Mouse (Mus musculus): ENCODE data around the gene Mthfd1l.

Gene Mthfd1l

GRCm38 (mm10) chr10:3972981-3973588 lies at the start of gene Mthfd1l:
Mthfd1l (plus strand) TSS chr10:3973118.
- DNase-seq, result peak; percentile 93

GRCm38 (mm10) chr10:3928008-3928545 lies 44.8 kb upstream of the Mthfd1l start:
- DNase-seq, result no peak

GRCm38 (mm10) chr10:3931831-3932230 lies 41.1 kb upstream of the Mthfd1l start:
- DNase-seq, result peak; percentile 12

GRCm38 (mm10) chr10:3933311-3933940 lies 39.5 kb upstream of the Mthfd1l start:
- DNase-seq, result no peak

GRCm38 (mm10) chr10:3936864-3937263 lies 36.1 kb upstream of the Mthfd1l start:
- DNase-seq, result no peak

GRCm38 (mm10) chr10:3939895-3940595 lies 32.9 kb upstream of the Mthfd1l start:
- no peak for DNase-seq

- no peak for DNase-seq
Measured at GRCm38 (mm10) chr10:3940596-3940975, 32.3 kb upstream of the Mthfd1l start.

- no peak for DNase-seq
Measured at GRCm38 (mm10) chr10:3941054-3941757, 31.7 kb upstream of the Mthfd1l start.

- DNase-seq, result no peak
Measured at GRCm38 (mm10) chr10:3942289-3942688, 30.6 kb upstream of the Mthfd1l start.

GRCm38 (mm10) chr10:3943492-3944395 lies 29.2 kb upstream of the Mthfd1l start:
- peak; percentile 58 for DNase-seq

GRCm38 (mm10) chr10:3946871-3947270 lies 26.0 kb upstream of the Mthfd1l start:
- no peak for DNase-seq

GRCm38 (mm10) chr10:3947346-3947745 lies 25.6 kb upstream of the Mthfd1l start:
- DNase-seq, result no peak

- DNase-seq, result no peak
Measured at GRCm38 (mm10) chr10:3949306-3949705, 23.6 kb upstream of the Mthfd1l start.

- no peak for DNase-seq
Measured at GRCm38 (mm10) chr10:3956471-3956870, 16.4 kb upstream of the Mthfd1l start.

GRCm38 (mm10) chr10:3958591-3958990 lies 14.3 kb upstream of the Mthfd1l start:
- no peak for DNase-seq

- DNase-seq, result no peak
Measured at GRCm38 (mm10) chr10:3969026-3969425, 3.9 kb upstream of the Mthfd1l start.

GRCm38 (mm10) chr10:3972237-3972636 lies 681 bp upstream of the Mthfd1l start:
- DNase-seq, result peak; percentile 52

GRCm38 (mm10) chr10:3973589-3974070 lies 712 bp downstream of the Mthfd1l start:
- peak; percentile 89 for DNase-seq

- no peak for DNase-seq
Measured at GRCm38 (mm10) chr10:3974380-3974779, 1.5 kb downstream of the Mthfd1l start.

GRCm38 (mm10) chr10:3975898-3976622 lies 3.1 kb downstream of the Mthfd1l start:
- DNase-seq, result peak; percentile 40

- peak; percentile 70 for DNase-seq
Measured at GRCm38 (mm10) chr10:3976623-3977010, 3.7 kb downstream of the Mthfd1l start.
